ENCODE assay signal across 11 mouse cellular contexts in genomic region chr5:103658921-103659320, GRCm38 (mm10). TPM values are rescaled to one million over a fixed set of nuclear protein-coding genes. Genes with fewer than 3 reads are reported as not detected.
DNase-seq lines count a peak whose midpoint lies in the region; ATAC-seq lines count a peak whose summit lies in the region.
"Had no signal": no experiment of that assay in that cellular context is flagged by ENCODE, and none has a peak within 500 bp of the region (broad histone marks: within the 10 kb centered on the region; RNA-seq: fewer than 3 reads in every experiment).

No protein-coding gene starts in this region.

- ATAC-seq in CD4-positive, CD25-positive, alpha-beta regulatory T cell, adult 4 months: no peak

- DNase-seq in CD4-positive, CD25-positive, alpha-beta regulatory T cell, adult 2 months (ENCODE audit: low read depth, low spot score): peak; percentile 27
- DNase-seq in layer of hippocampus, postnatal 14 days (ENCODE audit: low spot score in 2 of 2): peak; percentile 7 to 10
- DNase-seq in layer of hippocampus, adult 9-11 months: no peak
- DNase-seq in NIH3T3 (ENCODE audit: low read depth): peak; percentile 64
- peak; percentile 27 for DNase-seq in lung, postnatal 14 days
- DNase-seq in ovary, postnatal 10 days (ENCODE audit: low spot score): no peak
- no peak for DNase-seq in right cerebral cortex, postnatal 25 days

RNA-seq across cellular contexts. Expression of gene 1700016H13Rik, which starts 3.1 kb away (rescaled TPM):
- not detected for polyA plus RNA-seq in CD4-positive, CD25-positive, alpha-beta regulatory T cell, adult 4 months (2017; shearing (Covaris generic))
- not detected for total RNA-seq in layer of hippocampus, postnatal 14 days (2021)
- total RNA-seq: adrenal gland, postnatal 14 days; layer of hippocampus, postnatal 10 days had no signal
- polyA plus RNA-seq: macrophage had no signal

RNA-seq across cellular contexts. Expression of gene Slc10a6, which starts 29.7 kb away (rescaled TPM):
- polyA plus RNA-seq in CD4-positive, CD25-positive, alpha-beta regulatory T cell, adult 4 months (2017; shearing (Covaris generic)): not detected
- under 1 TPM in 1 of 2 experiments, not detected in 1; 0.24 TPM for total RNA-seq in layer of hippocampus, postnatal 14 days (2021)

RNA-seq across cellular contexts. Expression of gene Aff1, which starts 33.3 kb away (rescaled TPM):
- polyA plus RNA-seq in CD4-positive, CD25-positive, alpha-beta regulatory T cell, adult 4 months (2017; shearing (Covaris generic)): 10 to 100 TPM in 1 of 2 experiments, 1 to 10 TPM in 1; 9.4 to 18.2 TPM
- total RNA-seq in layer of hippocampus, postnatal 14 days (2021): 10 to 100 TPM; 13.1 to 14.0 TPM

Comparison
In these comparisons a context has a peak if more than half of its experiments do, and no peak if none do; other contexts are left out.
1. DNase-seq: peak in CD4-positive, CD25-positive, alpha-beta regulatory T cell, adult 2 months (single experiment), layer of hippocampus, postnatal 14 days (2 of 2), NIH3T3 (single experiment) and lung, postnatal 14 days (single experiment); none in layer of hippocampus, adult 9-11 months (single experiment), ovary, postnatal 10 days (single experiment) and right cerebral cortex, postnatal 25 days (single experiment).